Mouse (Mus musculus) spleen, adult 12 weeks (tissue): Measurements from ENCODE around the gene Rapgefl1.
A peak's percentile ranks its signal among the peaks of the same experiment; 100 is the strongest.

Experiments used
- DNase-seq: peaks from one replicate; pipeline ENCODE4 v3.0.0; 2022; ENCODE audit warnings: low spot score

The Rapgefl1 gene

GRCm38 (mm10) chr11:98858759-98859731, 22.5 kb downstream of the Rapgefl1 start:
- peak; percentile 75 for DNase-seq

GRCm38 (mm10) chr11:98863028-98863750, 26.6 kb downstream of the Rapgefl1 start, which contains the start of gene Wipf2:
Gene Wipf2 (plus strand): TSS chr11:98863638.
- DNase-seq, result peak; percentile 91

GRCm38 (mm10) chr11:98863751-98864429, 27.3 kb downstream of the Rapgefl1 start:
- DNase-seq, result peak; percentile 29

GRCm38 (mm10) chr11:98867293-98867692, 30.7 kb downstream of the Rapgefl1 start:
- DNase-seq, result no peak

GRCm38 (mm10) chr11:98869906-98870305, 33.3 kb downstream of the Rapgefl1 start:
- no peak for DNase-seq

GRCm38 (mm10) chr11:98870791-98871190, 34.2 kb downstream of the Rapgefl1 start:
- DNase-seq, result no peak

GRCm38 (mm10) chr11:98871416-98871815, 34.8 kb downstream of the Rapgefl1 start:
- no peak for DNase-seq

- DNase-seq, result no peak
Measured at GRCm38 (mm10) chr11:98872040-98872439, 35.5 kb downstream of the Rapgefl1 start.

- peak; percentile 36 for DNase-seq
Measured at GRCm38 (mm10) chr11:98873900-98874299, 37.3 kb downstream of the Rapgefl1 start.

- no peak for DNase-seq
Measured at GRCm38 (mm10) chr11:98877001-98877400, 40.4 kb downstream of the Rapgefl1 start.

GRCm38 (mm10) chr11:98887703-98888102, 51.1 kb downstream of the Rapgefl1 start:
- DNase-seq, result no peak

GRCm38 (mm10) chr11:98889077-98889476, 52.5 kb downstream of the Rapgefl1 start:
- DNase-seq, result no peak

GRCm38 (mm10) chr11:98889977-98890376, 53.4 kb downstream of the Rapgefl1 start:
- no peak for DNase-seq

- no peak for DNase-seq
Measured at GRCm38 (mm10) chr11:98892426-98892825, 55.8 kb downstream of the Rapgefl1 start.

- DNase-seq, result no peak
Measured at GRCm38 (mm10) chr11:98900529-98901125, 64.0 kb downstream of the Rapgefl1 start.

- DNase-seq, result no peak
Measured at GRCm38 (mm10) chr11:98902621-98903245, 66.1 kb downstream of the Rapgefl1 start.
